In genomic region chr3:36840650-36841555, GRCm38 (mm10) we compare ENCODE assay signal across 8 mouse cellular contexts. TPM values are rescaled to one million over a fixed set of nuclear protein-coding genes. Genes with fewer than 3 reads are reported as not detected.
A peak's percentile ranks its signal among the peaks of the same experiment; 100 is the strongest.
DNase-seq lines count a peak whose midpoint lies in the region; ATAC-seq and TF ChIP-seq lines count a peak whose summit lies in the region.

No protein-coding gene starts in this region.

- H3K27me3 ChIP-seq in embryonic facial prominence, embryonic 14.5 days (replicated peaks; ENCODE audit: control insufficient read depth, insufficient read depth, low read length) = no peaks in the 10 kb centered on the region
- no peaks in the 10 kb centered on the region; the same call in 1 of the 2 replicates for H3K27me3 ChIP-seq in heart, embryonic 14.5 days (ENCODE audit: control insufficient read depth, insufficient read depth, low read length)
- no peaks in the 10 kb centered on the region; the same call in 1 of the 2 replicates for H3K27me3 ChIP-seq in kidney, embryonic 16.5 days (ENCODE audit: insufficient read depth, low read length)
- H3K27me3 ChIP-seq in liver, adult 2 months (ENCODE audit: control insufficient read depth, insufficient read depth, low read length) = no peaks in the 10 kb centered on the region
- H3K27me3 ChIP-seq in splenic B cell, adult 2 months (ENCODE audit: control insufficient read depth, insufficient read depth, low read length, poor library complexity, severe bottlenecking) = no peaks in the 10 kb centered on the region

- DNase-seq in CD4-positive helper T cell, adult 2 months (ENCODE audit: low read depth, low spot score) = peak; percentile 77
- DNase-seq in adrenal gland, postnatal 25 days = peak; percentile 50
- peak; percentile 78 for DNase-seq in embryonic facial prominence, embryonic 14.5 days (ENCODE audit: low spot score)
- DNase-seq in liver, adult 2 months (ENCODE audit: extremely low read depth, low read depth, low spot score) = peak; percentile 54
- DNase-seq in splenic B cell, adult 2 months (ENCODE audit: low read depth, low spot score) = peak; percentile 86

- peak; percentile 73; the same call in 1 of the 2 replicates for TF ChIP-seq CTCF in liver, adult 2 months (IDR thresholded peaks at IDR 0.05; ENCODE audit: low read depth, low read length)

- H3K4me1 ChIP-seq in embryonic facial prominence, embryonic 14.5 days (ENCODE audit: control insufficient read depth, insufficient read depth, low read length) = peaks cover 2% of the 10 kb centered on the region; the same call in 1 of the 2 replicates
- H3K4me1 ChIP-seq in heart, embryonic 14.5 days (ENCODE audit: control insufficient read depth in 2 of 2, insufficient read depth in 2 of 2, low read length in 2 of 2) = no peaks in the 10 kb centered on the region; a peak in 1 of 4 replicates
- 0 out of 2 replicates have a peak, but pooled peaks cover 2% of the 10 kb centered on the region for H3K4me1 ChIP-seq in kidney, embryonic 16.5 days (ENCODE audit: insufficient read depth, low read length)
- no peaks in the 10 kb centered on the region; the same call in 1 of the 2 replicates for H3K4me1 ChIP-seq in liver, adult 2 months (ENCODE audit: control insufficient read depth, insufficient read depth, low read length)

- H3K27ac ChIP-seq in embryonic facial prominence, embryonic 14.5 days (replicated peaks; ENCODE audit: low read depth, low read length) = no peak overlapping the region
- no peak overlapping the region for H3K27ac ChIP-seq in heart, embryonic 14.5 days (replicated peaks in 1 of 2; ENCODE audit: control insufficient read depth in 1 of 2, insufficient read depth in 1 of 2, low read depth in 2 of 2, low read length in 2 of 2)
- no peak overlapping the region for H3K27ac ChIP-seq in kidney, embryonic 16.5 days (ENCODE audit: low read length)
- H3K27ac ChIP-seq in liver, adult 2 months (replicated peaks; ENCODE audit: insufficient read depth, low read depth, low read length) = no peak overlapping the region

- H3K36me3 ChIP-seq in embryonic facial prominence, embryonic 14.5 days (ENCODE audit: control insufficient read depth, insufficient read depth, low read length) = no peaks in the 10 kb centered on the region
- no peaks in the 10 kb centered on the region for H3K36me3 ChIP-seq in heart, embryonic 14.5 days (ENCODE audit: control insufficient read depth, insufficient read depth, low read length)
- H3K36me3 ChIP-seq in kidney, embryonic 16.5 days (ENCODE audit: insufficient read depth, low read length) = no peaks in the 10 kb centered on the region
- no peaks in the 10 kb centered on the region for H3K36me3 ChIP-seq in liver, adult 2 months (ENCODE audit: control insufficient read depth, insufficient read depth, low read length)
- no peaks in the 10 kb centered on the region for H3K36me3 ChIP-seq in splenic B cell, adult 2 months (ENCODE audit: control insufficient read depth, insufficient read depth, low read length, poor library complexity, severe bottlenecking)

- H3K9ac ChIP-seq in embryonic facial prominence, embryonic 14.5 days (ENCODE audit: low read depth, low read length) = no peak overlapping the region
- no peak overlapping the region for H3K9ac ChIP-seq in heart, embryonic 14.5 days (ENCODE audit: low read length)
- no peak overlapping the region for H3K9ac ChIP-seq in kidney, embryonic 16.5 days (replicated peaks; ENCODE audit: low read length)
- H3K9ac ChIP-seq in liver, adult 2 months (ENCODE audit: low read depth, low read length) = no peak overlapping the region

- ATAC-seq in embryonic facial prominence, embryonic 14.5 days (ENCODE audit: low read depth) = peak; percentile 90
- no peak for ATAC-seq in heart, embryonic 14.5 days (ENCODE audit: insufficient number of reproducible peaks, insufficient read depth, low FRiP score, low read depth)
- ATAC-seq in kidney, embryonic 16.5 days (ENCODE audit: low FRiP score, low TSS enrichment) = peak; percentile 83; the same call in 1 of the 2 replicates
- ATAC-seq in monocyte, adult 5-6 weeks (replicated peaks; ENCODE audit: insufficient number of reproducible peaks, low FRiP score, low TSS enrichment, poor library complexity, severe bottlenecking) = peak; percentile 82

- no peak for TF ChIP-seq POLR2A in liver, adult 2 months (IDR thresholded peaks at IDR 0.05; ENCODE audit: extremely low read depth, insufficient read depth, low read length)

- no peaks in the 10 kb centered on the region for H3K79me2 ChIP-seq in liver, adult 2 months (ENCODE audit: control insufficient read depth, insufficient read depth, low read length)

- no peaks in the 10 kb centered on the region for H3K9me3 ChIP-seq in embryonic facial prominence, embryonic 14.5 days (ENCODE audit: control insufficient read depth, low read length)
- no peaks in the 10 kb centered on the region for H3K9me3 ChIP-seq in heart, embryonic 14.5 days (ENCODE audit: control insufficient read depth, low read length)
- H3K9me3 ChIP-seq in kidney, embryonic 16.5 days (ENCODE audit: low read length) = no peaks in the 10 kb centered on the region

- 15% methylated on average over 11 of the region's 12 CpGs for WGBS in embryonic facial prominence, embryonic 14.5 days
- 17% methylated on average over 11 of the region's 12 CpGs for WGBS in heart, embryonic 14.5 days
- 18% methylated on average over 12 of the region's 12 CpGs for WGBS in kidney, embryonic 16.5 days
- WGBS in liver, adult 2 months = 18% methylated on average over 12 of the region's 12 CpGs

- no peak overlapping the region for H3K4me3 ChIP-seq in embryonic facial prominence, embryonic 14.5 days (ENCODE audit: low read depth, low read length)
- no peak overlapping the region for H3K4me3 ChIP-seq in heart, embryonic 14.5 days (ENCODE audit: control insufficient read depth in 1 of 2, insufficient read depth in 1 of 2, low read depth in 1 of 2, low read length in 2 of 2)
- H3K4me3 ChIP-seq in kidney, embryonic 16.5 days (ENCODE audit: low read length) = no peak overlapping the region
- no peak overlapping the region for H3K4me3 ChIP-seq in liver, adult 2 months (ENCODE audit: insufficient read depth, low read depth, low read length)

- H3K4me2 ChIP-seq in embryonic facial prominence, embryonic 14.5 days (ENCODE audit: low read depth, low read length) = peak overlapping the region; percentile 33
- H3K4me2 ChIP-seq in heart, embryonic 14.5 days (ENCODE audit: low read length) = peak overlapping the region; percentile 45
- peak overlapping the region; percentile 34; the same call in 1 of the 2 replicates for H3K4me2 ChIP-seq in kidney, embryonic 16.5 days (replicated peaks; ENCODE audit: low read depth, low read length)

RNA-seq across cellular contexts. Expression of gene 4932438A13Rik, which starts 22.0 kb away (rescaled TPM):
- total RNA-seq in adrenal gland, postnatal 25 days (2021) = 42.4 and 48.5 TPM in 2 replicates
- 61.5 and 68.4 TPM in 2 replicates for polyA plus RNA-seq in embryonic facial prominence, embryonic 14.5 days (2014; fragmentation: Nextera tagmentation; extraction: Ambion mirVana)
- polyA plus RNA-seq in heart, embryonic 14.5 days (2014; fragmentation: Nextera tagmentation; extraction: Ambion mirVana) = 40.6 and 48.8 TPM in 2 replicates
- polyA plus RNA-seq in kidney, embryonic 16.5 days (2015; fragmentation: Nextera tagmentation; extraction: Ambion mirVana) = 45.0 and 53.4 TPM in 2 replicates
- 37.9 and 39.9 TPM in 2 replicates for total RNA-seq in liver, adult 2 months (2014; rRNA removed)
- polyA plus RNA-seq in liver, adult 2 months (2012; rRNA removed) = 5.9 TPM in 2 replicates
- 73.1 to 131 TPM (median 89.0 TPM) in 3 replicates for total RNA-seq in monocyte, adult 5-6 weeks (2017)
